ENCODE assay signal across 8 mouse cellular contexts in genomic region chr17:56183658-56184103, GRCm38 (mm10). TPM values are rescaled to one million over a fixed set of nuclear protein-coding genes. Genes with fewer than 3 reads are reported as not detected.
A peak's percentile ranks its signal among the peaks of the same experiment; 100 is the strongest.
DNase-seq lines count a peak whose midpoint lies in the region; ATAC-seq lines count a peak whose summit lies in the region.

Gene Mydgf (minus strand): TSS chr17:56183920.

- intact Hi-C loops in left cerebral cortex, postnatal 14 days (cut with DNase I) = no loop called here

- peak within 1 kb of the TSS; percentile 93 for H3K4me3 ChIP-seq in intestine, embryonic 14.5 days (ENCODE audit: low read depth, low read length)

- H3K9ac ChIP-seq in intestine, embryonic 14.5 days (ENCODE audit: low read length) = peak within 1 kb of the TSS; percentile 84

- no peaks in the 10 kb centered on the region for H3K9me3 ChIP-seq in intestine, embryonic 14.5 days (ENCODE audit: control insufficient read depth, low read length)

- no peaks in the 10 kb centered on the region for H3K27me3 ChIP-seq in intestine, embryonic 14.5 days (replicated peaks; ENCODE audit: control insufficient read depth, insufficient read depth, low read length)

- WGBS in intestine, embryonic 14.5 days = 0% methylated on average over 47 of the region's 47 CpGs

- H3K27ac ChIP-seq in intestine, embryonic 14.5 days (ENCODE audit: low read depth) = peak within 1 kb of the TSS; percentile 48

- H3K4me1 ChIP-seq in intestine, embryonic 14.5 days (replicated peaks; ENCODE audit: control insufficient read depth, insufficient read depth, low read length) = peaks cover 24% of the 10 kb centered on the region

- peak; percentile 94 to 95 for DNase-seq in adrenal gland, adult 18-20 months (ENCODE audit: low spot score in 2 of 2)
- DNase-seq in embryo, embryonic 11 days = peak; percentile 98
- peak; percentile 95 for DNase-seq in gastrocnemius, postnatal 25 days
- DNase-seq in intestine, embryonic 14.5 days (ENCODE audit: low spot score) = peak; percentile 94
- peak; percentile 97 for DNase-seq in left cerebral cortex, postnatal 14 days (ENCODE audit: low spot score in 2 of 2)
- peak; percentile 94 for DNase-seq in mesoderm, embryonic 11.5 days (ENCODE audit: low read depth, low spot score)
- DNase-seq in right cerebral cortex, postnatal 36 days (ENCODE audit: low spot score in 2 of 2) = peak; percentile 94 to 95
- peak; percentile 93 for DNase-seq in yolk sac, embryonic 10.5 days (ENCODE audit: low spot score)

- H3K36me3 ChIP-seq in intestine, embryonic 14.5 days (ENCODE audit: control insufficient read depth, insufficient read depth, low read length) = peaks cover 56% of the 10 kb centered on the region

- ATAC-seq in intestine, embryonic 14.5 days (replicated peaks; ENCODE audit: low FRiP score, low TSS enrichment, low read depth) = peak; percentile 91

- peak within 1 kb of the TSS; percentile 88 for H3K4me2 ChIP-seq in intestine, embryonic 14.5 days (ENCODE audit: low read length)

RNA-seq across cellular contexts. Expression of gene Mydgf, which starts in this region (rescaled TPM):
- total RNA-seq in adrenal gland, adult 18-20 months (2021) = 10 to 100 TPM; 49.6 to 56.6 TPM
- total RNA-seq in gastrocnemius, postnatal 25 days (2021) = 10 to 100 TPM; 20.3 to 21.7 TPM
- 103 and 111 TPM in 2 replicates for polyA plus RNA-seq in intestine, embryonic 14.5 days (2014; fragmentation: Nextera tagmentation; extraction: Ambion mirVana)
- 10 to 100 TPM; 47.2 to 48.0 TPM for total RNA-seq in left cerebral cortex, postnatal 14 days (2021)

Comparison
In these comparisons a context has a peak if more than half of its experiments do, and no peak if none do; other contexts are left out.
1. Peak in every context shown above with its lines: DNase-seq, ATAC-seq, H3K4me3 ChIP-seq and H3K27ac ChIP-seq.